Mouse (Mus musculus) embryonic fibroblast, embryonic 13.5 days (primary cell): Measurements from ENCODE around the gene Palmd.

Source experiments
- CTCF ChIP-seq: IDR thresholded peaks from 2 replicates; pipeline ENCODE4 v1.5.1; 2011; ENCODE audit warnings: mild to moderate bottlenecking, control low read depth, low read length, moderate library complexity, borderline replicate concordance; ENCODE audit not compliant: insufficient read depth
- POLR2A ChIP-seq: IDR thresholded peaks from 2 replicates; pipeline ENCODE4 v1.6.1; 2011; ENCODE audit warnings: low read depth, mild to moderate bottlenecking, control low read depth, low read length, moderate library complexity

DNA sequence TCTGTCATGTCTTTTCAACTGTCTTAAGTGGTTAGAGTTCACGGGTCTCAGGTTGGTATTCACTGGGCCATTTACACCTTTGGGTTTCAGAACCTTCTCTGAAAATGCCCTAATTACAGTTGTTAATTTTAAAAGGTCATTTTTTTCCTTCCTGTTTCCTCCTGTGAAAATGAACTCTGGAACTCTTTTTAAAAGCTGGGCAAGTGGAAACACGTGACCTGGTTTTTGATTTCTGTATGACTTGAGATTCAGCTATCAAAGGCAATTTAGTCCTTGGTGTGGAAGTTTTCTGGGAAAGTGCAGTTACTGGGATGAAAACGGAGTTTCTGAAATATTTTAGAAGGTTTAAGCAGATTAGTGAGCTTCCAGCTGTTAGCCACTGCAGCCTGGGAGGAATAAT, 98.4 kb downstream of the Palmd start:
- TF ChIP-seq POLR2A (no peak), CTCF (no peak)
